Mouse (Mus musculus) liver, embryonic 12.5 days (tissue): ENCODE results near the gene Rpl22. TPM values are rescaled to one million over a fixed set of nuclear protein-coding genes. Genes with fewer than 3 reads are reported as not detected.

Experiments used
- ATAC-seq: fragments of 200-750 bp; cut with Nextera tagmentation; 2 replicates; pipeline ENCODE4 v1.8.0; 2017; ENCODE audit warnings: moderate number of reproducible peaks, mild to moderate bottlenecking, moderate library complexity
- H3K27ac ChIP-seq: fragments of 300-500 bp; sonication (generic); 2 replicates; pipeline ENCODE4 v1.5.1; 2016; ENCODE audit warnings: mild to moderate bottlenecking
- H3K27me3 ChIP-seq: fragments of 300-500 bp; sonication (generic); replicated peaks from 2 replicates; pipeline ENCODE4 v1.6.1; 2016; ENCODE audit warnings: mild to moderate bottlenecking, moderate library complexity
- H3K36me3 ChIP-seq: fragments of 300-500 bp; sonication (generic); 2 replicates; pipeline ENCODE4 v1.6.1; 2016; ENCODE audit warnings: mild to moderate bottlenecking, moderate library complexity
- H3K4me1 ChIP-seq: fragments of 300-500 bp; sonication (generic); 2 replicates; pipeline ENCODE4 v1.6.1; 2016
- H3K4me2 ChIP-seq: fragments of 300-500 bp; sonication (generic); 2 replicates; pipeline ENCODE4 v1.6.1; 2016; ENCODE audit warnings: mild to moderate bottlenecking, moderate library complexity
- H3K4me3 ChIP-seq: fragments of 300-500 bp; sonication (generic); 2 replicates; pipeline ENCODE4 v1.5.1; 2016; ENCODE audit warnings: mild to moderate bottlenecking, moderate library complexity
- H3K9ac ChIP-seq: fragments of 300-500 bp; sonication (generic); 2 replicates; pipeline ENCODE4 v1.6.1; 2016; ENCODE audit warnings: mild to moderate bottlenecking, moderate library complexity
- H3K9me3 ChIP-seq: fragments of 300-500 bp; sonication (generic); replicated peaks from 2 replicates; pipeline ENCODE4 v1.6.1; 2016; ENCODE audit warnings: mild to moderate bottlenecking, moderate library complexity
- WGBS: fragments of 180-500 bp; shearing (Covaris S2); methylation state at CpG from one replicate; pipeline ENCODE4 v1.1.7; 2016; ENCODE audit not compliant: insufficient replicate concordance; 5-methylcytosine and 5-hydroxymethylcytosine counted together
- polyA plus RNA-seq: library from polyadenylated mRNA; unstranded; fragments of >200 nt; fragmentation: Nextera tagmentation; extraction: Ambion mirVana; gene quantifications from 2 replicates; pipeline ENCODE4 v1.2.1, GENCODE M21; 2016

Rpl22 gene
- polyA plus RNA-seq, 1 experiment from 2014 or later: 385 TPM

GRCm38 (mm10) chr4:152340584-152341284 is 15.2 kb downstream of the Rpl22 start:
- no peak overlapping the region for H3K27ac ChIP-seq
- WGBS: 29% methylated on average over 15 of the region's 15 CpGs
- H3K9me3 ChIP-seq: no peaks in the 10 kb centered on the region
- no peak overlapping the region for H3K4me3 ChIP-seq
- peaks cover 92% of the 10 kb centered on the region for H3K27me3 ChIP-seq
- H3K4me2 ChIP-seq: no peak overlapping the region
- peaks cover 35% of the 10 kb centered on the region for H3K4me1 ChIP-seq
- 0 out of 2 replicates have a peak, but pooled peaks have one; percentile 6 for ATAC-seq
- H3K9ac ChIP-seq: no peak overlapping the region
- peaks cover 4% of the 10 kb centered on the region; the same call in 1 of the 2 replicates for H3K36me3 ChIP-seq

DNA sequence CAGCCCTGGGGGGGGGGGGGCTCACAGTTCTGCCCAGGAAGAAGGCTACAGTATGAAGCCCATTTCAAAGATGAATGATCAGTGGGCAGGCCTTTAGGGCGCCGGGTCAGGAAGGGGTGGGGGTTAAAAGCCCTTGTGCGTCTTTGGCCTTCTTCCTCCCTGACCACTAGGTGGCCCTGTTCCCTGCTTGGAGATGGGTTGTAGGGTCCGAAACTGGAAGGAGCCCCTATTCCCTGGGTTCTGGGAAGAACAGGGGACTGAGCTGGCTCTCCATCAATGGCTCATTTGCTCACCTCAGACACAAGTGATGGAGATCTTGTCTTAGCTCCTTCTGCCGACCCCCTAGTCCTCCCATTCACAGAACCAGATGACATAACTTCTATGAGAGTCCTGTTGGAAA is 17.8 kb downstream of the Rpl22 start:
- H3K36me3 ChIP-seq: no peaks in the 10 kb centered on the region
- no peak overlapping the region for H3K27ac ChIP-seq
- H3K4me3 ChIP-seq: no peak overlapping the region
- 9% methylated on average over 5 of the region's 5 CpGs for WGBS
- no peak overlapping the region for H3K9ac ChIP-seq
- no peaks in the 10 kb centered on the region for H3K9me3 ChIP-seq
- ATAC-seq: no peak
- peaks cover 86% of the 10 kb centered on the region for H3K27me3 ChIP-seq
- H3K4me1 ChIP-seq: peaks cover 39% of the 10 kb centered on the region
- no peak overlapping the region for H3K4me2 ChIP-seq

GRCm38 (mm10) chr4:152344651-152345050 is 19.1 kb downstream of the Rpl22 start:
- no peak for ATAC-seq
- peaks cover 25% of the 10 kb centered on the region for H3K4me1 ChIP-seq
- H3K36me3 ChIP-seq: no peaks in the 10 kb centered on the region
- 11% methylated on average over 7 of the region's 7 CpGs for WGBS
- H3K27ac ChIP-seq: no peak overlapping the region
- no peaks in the 10 kb centered on the region for H3K9me3 ChIP-seq
- no peak overlapping the region for H3K9ac ChIP-seq
- H3K27me3 ChIP-seq: peaks cover 86% of the 10 kb centered on the region
- no peak overlapping the region for H3K4me3 ChIP-seq
- H3K4me2 ChIP-seq: no peak overlapping the region

DNA sequence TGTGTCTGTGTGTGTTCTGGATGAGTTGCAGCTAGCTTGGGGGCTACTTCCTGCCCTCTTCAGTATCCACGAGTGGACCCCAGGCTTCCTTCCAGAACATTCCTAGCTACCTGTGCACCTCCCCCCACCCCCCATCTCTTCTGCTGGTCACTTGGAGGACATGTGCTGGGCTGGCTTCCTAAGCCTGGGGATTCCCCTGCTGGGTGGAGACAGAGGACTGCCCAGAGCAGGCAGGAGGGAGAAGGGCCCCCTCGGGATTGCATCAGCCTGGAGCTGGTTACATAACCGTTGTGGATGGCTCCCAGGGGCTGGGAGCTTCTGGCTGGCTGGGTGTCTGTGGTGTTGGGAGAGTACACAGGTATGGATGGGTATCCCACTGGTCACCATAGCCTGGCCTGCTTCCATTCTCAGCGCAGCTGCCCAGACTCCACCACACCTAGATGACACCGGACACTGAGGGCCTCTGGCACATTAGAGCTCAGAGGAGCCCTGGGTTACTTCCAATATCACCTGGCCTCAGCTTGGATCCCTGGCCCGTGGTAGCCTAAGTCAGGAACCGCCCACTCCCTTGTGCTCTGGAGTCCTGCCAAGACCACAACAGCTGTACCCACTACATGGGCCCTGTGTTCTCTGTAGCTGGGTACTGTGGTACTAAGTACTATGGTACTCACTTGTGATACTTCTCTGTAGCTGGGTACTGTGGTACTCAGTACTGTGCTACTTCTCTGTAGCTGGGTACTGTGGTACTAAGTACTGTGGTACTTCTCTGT is 19.8 kb downstream of the Rpl22 start:
- no peak overlapping the region for H3K4me2 ChIP-seq
- no peaks in the 10 kb centered on the region for H3K36me3 ChIP-seq
- 41% methylated on average over 7 of the region's 7 CpGs for WGBS
- peak; percentile 69 for ATAC-seq
- peaks cover 24% of the 10 kb centered on the region for H3K4me1 ChIP-seq
- no peak overlapping the region for H3K9ac ChIP-seq
- H3K9me3 ChIP-seq: no peaks in the 10 kb centered on the region
- no peak overlapping the region for H3K4me3 ChIP-seq
- peaks cover 85% of the 10 kb centered on the region for H3K27me3 ChIP-seq
- H3K27ac ChIP-seq: no peak overlapping the region

DNA sequence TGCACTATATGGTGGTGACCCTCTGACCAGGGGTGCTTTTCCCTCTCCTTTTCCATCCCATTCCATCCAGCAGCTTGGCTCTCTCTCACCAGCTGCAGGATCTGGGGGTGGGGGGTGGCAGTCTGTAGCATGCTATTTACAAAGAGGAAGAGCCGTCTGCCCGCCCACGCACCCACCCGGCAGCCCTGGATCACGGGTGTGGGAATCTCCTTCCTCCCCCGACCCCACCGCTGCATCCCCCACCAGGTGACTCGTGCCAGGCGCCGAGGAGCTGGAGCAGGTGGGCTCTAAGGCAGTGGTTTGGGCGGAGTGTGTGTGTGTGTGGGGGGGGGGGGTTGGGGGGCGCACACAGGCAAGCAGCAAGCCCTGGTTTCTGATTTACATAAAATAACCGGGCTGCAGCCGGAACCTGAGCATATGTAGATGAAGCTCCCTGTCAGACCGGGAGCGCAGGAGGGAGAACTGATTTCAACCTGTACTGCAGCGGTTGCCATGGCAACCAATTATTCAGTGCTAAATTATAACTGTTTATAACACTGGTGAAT is 24.4 kb downstream of the Rpl22 start:
- H3K27ac ChIP-seq: no peak overlapping the region
- H3K9ac ChIP-seq: no peak overlapping the region
- H3K4me3 ChIP-seq: no peak overlapping the region
- H3K27me3 ChIP-seq: peaks cover 85% of the 10 kb centered on the region
- no peaks in the 10 kb centered on the region for H3K9me3 ChIP-seq
- peaks cover 11% of the 10 kb centered on the region for H3K4me1 ChIP-seq
- no peak overlapping the region for H3K4me2 ChIP-seq
- H3K36me3 ChIP-seq: no peaks in the 10 kb centered on the region
- no peak for ATAC-seq
- 11% methylated on average over 17 of the region's 17 CpGs for WGBS

DNA sequence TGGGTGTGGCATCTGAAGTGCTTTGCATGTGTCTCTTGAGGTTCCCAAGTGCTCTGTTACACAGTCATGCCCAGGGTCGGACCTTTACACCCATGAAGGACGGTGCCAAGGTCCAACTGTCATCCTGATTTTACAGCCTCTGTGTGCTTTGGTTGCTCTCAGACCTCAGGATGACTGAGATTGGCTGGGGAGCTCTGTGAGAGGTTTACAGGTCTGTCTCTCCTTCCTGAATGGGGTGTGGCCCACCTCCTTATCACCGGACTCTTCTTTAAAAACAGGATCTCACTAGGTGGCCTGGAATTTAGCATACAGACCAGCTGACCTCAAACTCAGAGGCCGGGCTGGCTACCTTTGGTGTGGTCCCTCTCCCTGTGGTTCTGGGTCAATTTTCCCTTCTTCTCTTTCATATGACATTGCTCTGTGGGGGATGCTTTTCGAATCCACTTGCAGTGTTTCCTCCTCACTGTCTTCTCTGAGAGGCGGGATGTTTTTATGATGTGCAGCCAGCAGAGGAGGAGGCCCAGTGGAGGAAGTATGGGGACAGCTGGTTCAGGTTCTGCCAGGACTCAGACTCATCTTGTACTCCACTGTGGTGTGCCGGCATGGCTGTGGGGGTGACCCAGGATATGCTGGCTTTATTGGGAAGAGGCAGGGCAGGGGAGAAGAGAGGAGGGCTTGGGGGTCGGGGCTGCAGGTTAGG is 25.3 kb downstream of the Rpl22 start:
- Histone ChIP-seq H3K27me3 (peaks cover 78% of the 10 kb centered on the region), H3K4me2 (no peak overlapping the region), H3K36me3 (no peaks in the 10 kb centered on the region), H3K9me3 (no peaks in the 10 kb centered on the region), H3K4me3 (no peak overlapping the region), H3K4me1 (peaks cover 5% of the 10 kb centered on the region; the same call in 1 of the 2 replicates), H3K27ac (no peak overlapping the region), H3K9ac (no peak overlapping the region)
- 17% methylated on average over 8 of the region's 8 CpGs for WGBS
- ATAC-seq: no peak

DNA sequence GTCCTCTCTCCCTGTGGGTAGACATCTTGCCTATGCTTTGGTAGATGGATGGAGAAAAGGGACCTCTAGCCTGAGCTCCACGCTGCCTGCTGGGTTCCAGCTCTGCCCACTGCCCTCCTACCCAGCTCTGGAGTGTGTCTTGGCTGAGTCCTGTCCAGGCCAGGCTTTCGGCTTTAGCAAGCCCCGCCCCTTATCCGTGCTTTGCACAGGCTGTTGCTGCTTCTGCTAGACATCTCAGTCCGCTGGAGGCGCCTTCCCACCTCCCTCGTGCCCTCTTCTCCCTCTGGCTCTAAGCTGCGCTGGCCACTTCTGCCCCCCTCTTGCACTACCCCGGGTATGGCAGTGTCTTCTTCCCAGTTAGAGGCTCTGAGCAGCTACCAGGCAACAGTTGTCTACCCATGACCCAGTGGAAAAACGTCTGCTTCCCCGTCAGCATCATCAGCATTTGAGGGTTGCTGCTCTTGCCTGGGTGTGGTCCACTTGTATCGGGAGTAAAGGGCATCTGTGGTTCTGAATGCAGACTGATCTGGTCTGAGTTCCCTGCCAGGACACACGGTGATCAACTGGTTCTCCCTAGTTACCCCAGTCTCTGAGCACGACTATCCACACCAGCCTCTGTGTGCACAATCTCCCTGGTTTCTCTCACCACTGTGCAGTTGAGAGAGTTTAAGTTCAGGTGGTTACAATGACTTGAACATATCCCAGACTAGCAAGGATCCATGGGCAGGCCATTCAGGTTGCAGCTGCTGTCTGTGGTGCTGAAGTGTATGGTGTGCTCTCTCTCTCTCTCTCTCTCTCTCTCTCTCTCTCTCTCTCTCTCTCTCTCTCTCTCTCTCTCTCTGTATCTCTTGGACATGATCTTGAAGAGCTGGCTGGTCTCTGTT is 26.1 kb downstream of the Rpl22 start:
- Histone ChIP-seq H3K4me1 (peaks cover 2% of the 10 kb centered on the region; the same call in 1 of the 2 replicates), H3K9ac (no peak overlapping the region), H3K27me3 (peaks cover 80% of the 10 kb centered on the region), H3K4me3 (no peak overlapping the region), H3K9me3 (no peaks in the 10 kb centered on the region), H3K36me3 (no peaks in the 10 kb centered on the region), H3K27ac (no peak overlapping the region), H3K4me2 (no peak overlapping the region)
- ATAC-seq: no peak
- WGBS: 13% methylated on average over 14 of the region's 14 CpGs

DNA sequence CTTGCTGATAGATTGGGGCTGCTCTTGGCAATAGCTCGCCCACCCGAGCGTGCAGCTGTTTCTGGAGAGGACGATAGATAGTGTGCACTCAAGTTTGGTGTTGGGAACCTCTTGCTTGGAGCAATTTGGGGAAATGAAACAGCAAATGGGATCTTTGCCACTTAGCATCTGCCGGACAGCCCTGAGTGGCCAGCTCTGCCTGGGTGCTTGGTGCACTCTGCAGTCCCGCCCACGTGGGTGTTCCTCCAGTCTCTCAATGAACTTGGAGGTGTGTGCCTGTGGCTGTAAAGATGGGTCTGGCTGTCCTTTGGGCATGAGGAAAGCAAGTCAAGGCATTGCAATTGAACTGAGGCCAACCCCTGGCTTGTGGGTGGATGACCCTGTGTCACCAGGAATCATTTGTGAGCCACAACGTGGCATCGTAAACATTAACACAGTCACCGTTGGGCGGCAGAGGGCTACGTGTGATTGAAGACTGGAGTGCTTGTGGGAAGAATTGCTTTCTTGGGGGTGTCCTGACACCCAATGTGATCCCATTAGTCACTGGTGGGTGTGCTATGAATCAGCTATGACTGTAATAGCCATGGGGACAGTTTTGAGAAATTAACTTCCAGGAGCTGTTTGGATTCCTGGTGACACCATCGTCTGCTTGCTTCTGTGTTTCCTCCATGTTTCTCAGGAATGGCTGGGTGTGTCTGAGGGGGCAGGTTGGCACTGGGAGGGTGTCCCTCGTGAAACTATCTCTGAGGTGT is 28.5 kb downstream of the Rpl22 start:
- Histone ChIP-seq H3K36me3 (no peaks in the 10 kb centered on the region), H3K27me3 (peaks cover 66% of the 10 kb centered on the region), H3K27ac (no peak overlapping the region), H3K9me3 (no peaks in the 10 kb centered on the region), H3K4me3 (no peak overlapping the region), H3K4me1 (no peaks in the 10 kb centered on the region; the same call in 1 of the 2 replicates), H3K4me2 (no peak overlapping the region), H3K9ac (no peak overlapping the region)
- no peak for ATAC-seq
- WGBS: 67% methylated on average over 14 of the region's 14 CpGs

DNA sequence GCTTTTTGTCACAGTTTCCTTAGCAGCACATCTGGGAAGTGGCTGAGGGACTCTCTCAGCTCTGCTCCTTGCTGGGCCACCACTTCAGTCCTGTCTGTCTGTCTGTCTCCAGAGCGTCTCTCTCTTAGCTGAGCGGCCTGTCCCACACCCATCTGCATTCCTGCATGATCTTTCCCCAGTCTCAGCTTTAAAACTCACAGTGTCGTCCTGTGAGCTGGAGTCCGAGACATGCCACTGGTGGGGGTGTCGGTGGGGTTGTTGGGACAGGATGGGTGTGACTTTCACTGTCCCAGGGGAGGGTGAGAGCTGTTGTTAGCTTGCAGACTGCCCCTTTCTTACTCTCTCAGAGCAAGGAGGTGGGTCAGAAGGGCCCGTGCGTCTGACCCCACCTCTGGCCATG is 30.1 kb downstream of the Rpl22 start:
- Histone ChIP-seq H3K27me3 (peaks cover 67% of the 10 kb centered on the region), H3K27ac (no peak overlapping the region), H3K9me3 (no peaks in the 10 kb centered on the region), H3K4me1 (peaks cover 12% of the 10 kb centered on the region), H3K4me3 (no peak overlapping the region), H3K36me3 (no peaks in the 10 kb centered on the region), H3K9ac (no peak overlapping the region), H3K4me2 (no peak overlapping the region)
- ATAC-seq: no peak
- WGBS: 67% methylated on average over 7 of the region's 7 CpGs

- Histone ChIP-seq H3K4me2 (no peak overlapping the region), H3K4me1 (peaks cover 29% of the 10 kb centered on the region), H3K9ac (no peak overlapping the region), H3K27me3 (peaks cover 30% of the 10 kb centered on the region), H3K4me3 (no peak overlapping the region), H3K9me3 (no peaks in the 10 kb centered on the region), H3K27ac (no peak overlapping the region), H3K36me3 (no peaks in the 10 kb centered on the region)
- 11% methylated on average over 11 of the region's 11 CpGs for WGBS
- no peak for ATAC-seq
Observed at GRCm38 (mm10) chr4:152359700-152360099, 34.2 kb downstream of the Rpl22 start.
